Mouse (Mus musculus): ENCODE measurements around the gene Polg2. TPM values are rescaled to one million over a fixed set of nuclear protein-coding genes. Genes with fewer than 3 reads are reported as not detected.

Gene Polg2
- polyA plus RNA-seq, 1 experiment from 2014 or later: 9.8 TPM

DNA sequence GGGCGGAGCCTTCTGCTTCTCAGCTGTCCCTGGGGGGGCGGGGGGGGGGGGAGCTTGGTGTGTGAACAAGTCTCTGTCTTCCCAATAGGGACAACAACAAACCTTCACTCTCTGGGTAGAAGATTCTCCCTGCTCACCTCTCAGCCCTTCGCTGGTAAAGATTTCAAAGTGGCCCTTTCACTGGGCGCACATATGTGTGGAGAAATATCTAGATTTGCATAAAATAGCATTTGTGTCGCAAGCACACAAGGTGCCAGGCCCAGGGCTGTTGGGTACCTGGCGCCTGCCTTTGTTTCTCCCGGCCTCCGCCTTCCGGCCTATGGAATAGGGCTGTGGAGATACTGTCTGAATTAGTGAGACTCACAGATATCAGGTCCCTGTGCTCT, 16.5 kb downstream of the Polg2 start:
- 65% methylated on average over 9 of the region's 9 CpGs for WGBS
- no peak overlapping the region for H3K4me3 ChIP-seq (ENCODE audit: low read depth, low read length)
- ATAC-seq (ENCODE audit: low read depth) (no peak), DNase-seq (ENCODE audit: low spot score) (no peak)
- peaks cover 30% of the 10 kb centered on the region for H3K36me3 ChIP-seq (ENCODE audit: control insufficient read depth, insufficient read depth, low read length)
- H3K4me1 ChIP-seq (ENCODE audit: control insufficient read depth, insufficient read depth, low read length): 0 out of 2 replicates have a peak, but pooled peaks cover 11% of the 10 kb centered on the region
- H3K9me3 ChIP-seq (ENCODE audit: control insufficient read depth, low read length): 0 out of 2 replicates have a peak, but pooled peaks cover 3% of the 10 kb centered on the region
- peak overlapping the region; percentile 69 for H3K27ac ChIP-seq (replicated peaks; ENCODE audit: low read depth, low read length)
- H3K9ac ChIP-seq (ENCODE audit: low read depth, low read length): no peak overlapping the region
- H3K27me3 ChIP-seq (replicated peaks; ENCODE audit: control insufficient read depth, insufficient read depth, low read length): no peaks in the 10 kb centered on the region
- H3K4me2 ChIP-seq (ENCODE audit: low read depth, low read length): no peak overlapping the region

DNA sequence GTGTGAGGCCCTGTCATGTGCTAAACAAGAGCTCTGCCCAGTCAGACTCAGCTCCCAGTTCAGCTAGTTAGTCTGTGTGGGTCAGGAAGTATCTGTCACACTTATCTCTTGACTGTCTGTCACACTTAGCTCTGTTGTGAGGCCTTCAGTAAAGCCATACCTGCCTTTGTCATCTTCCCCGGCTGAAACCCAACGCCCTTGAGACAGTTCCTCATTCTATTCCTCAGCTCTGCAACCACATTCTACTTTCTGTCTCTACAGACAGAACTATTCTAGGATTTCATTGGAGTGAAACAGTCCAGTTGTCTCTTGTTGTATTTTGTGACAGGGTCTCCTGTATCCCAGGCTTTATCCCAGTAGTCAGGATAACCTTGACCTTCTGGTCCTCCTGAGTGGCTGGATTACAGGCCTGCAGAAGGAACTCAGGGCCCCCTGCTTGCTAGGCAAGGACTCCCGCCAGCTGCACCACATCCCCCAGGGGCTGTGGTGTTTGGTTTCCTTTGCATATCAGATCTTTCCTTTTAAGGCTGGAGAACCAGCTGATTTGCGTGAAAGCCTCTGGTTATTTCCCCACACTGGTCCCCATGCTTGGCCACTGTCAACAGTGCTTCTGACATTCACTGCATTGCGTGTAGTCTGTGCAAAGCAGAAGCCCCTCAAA, 17.1 kb downstream of the Polg2 start:
- H3K4me3 ChIP-seq (ENCODE audit: low read depth, low read length): no peak overlapping the region
- no peaks in the 10 kb centered on the region for H3K27me3 ChIP-seq (replicated peaks; ENCODE audit: control insufficient read depth, insufficient read depth, low read length)
- DNase-seq (ENCODE audit: low spot score) (peak; percentile 89), ATAC-seq (ENCODE audit: low read depth) (peak; percentile 86)
- WGBS: 17% methylated on average over 5 of the region's 5 CpGs
- no peak overlapping the region for H3K4me2 ChIP-seq (ENCODE audit: low read depth, low read length)
- no peaks in the 10 kb centered on the region for H3K9me3 ChIP-seq (ENCODE audit: control insufficient read depth, low read length)
- H3K4me1 ChIP-seq (ENCODE audit: control insufficient read depth, insufficient read depth, low read length): 0 out of 2 replicates have a peak, but pooled peaks cover 11% of the 10 kb centered on the region
- H3K36me3 ChIP-seq (ENCODE audit: control insufficient read depth, insufficient read depth, low read length): peaks cover 25% of the 10 kb centered on the region
- peak overlapping the region; percentile 69 for H3K27ac ChIP-seq (replicated peaks; ENCODE audit: low read depth, low read length)
- no peak overlapping the region for H3K9ac ChIP-seq (ENCODE audit: low read depth, low read length)

DNA sequence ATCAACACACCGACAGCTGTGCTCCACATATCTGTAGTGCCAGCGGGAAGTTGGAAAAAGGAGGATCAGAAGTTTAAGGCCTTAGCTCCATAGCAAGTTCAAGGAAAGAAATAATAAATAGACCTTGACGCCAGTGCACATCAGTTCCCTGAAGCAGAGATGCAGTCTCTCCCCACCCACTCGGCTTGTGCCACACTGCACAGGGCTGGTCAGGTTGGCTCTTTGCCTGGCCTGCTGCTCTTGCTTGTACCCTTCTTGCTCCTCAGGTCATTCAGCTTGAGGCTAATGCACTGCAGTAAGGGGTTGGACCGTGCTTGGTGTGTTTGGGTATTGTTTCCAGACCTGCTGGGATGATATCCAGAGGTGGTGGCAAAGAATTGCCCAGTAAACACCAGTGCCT, 18.8 kb downstream of the Polg2 start:
- Histone ChIP-seq H3K27me3 (replicated peaks; ENCODE audit: control insufficient read depth, insufficient read depth, low read length) (no peaks in the 10 kb centered on the region), H3K9me3 (ENCODE audit: control insufficient read depth, low read length) (no peaks in the 10 kb centered on the region), H3K4me3 (ENCODE audit: low read depth, low read length) (no peak overlapping the region), H3K36me3 (ENCODE audit: control insufficient read depth, insufficient read depth, low read length) (0 out of 2 replicates have a peak, but pooled peaks cover 9% of the 10 kb centered on the region), H3K4me2 (ENCODE audit: low read depth, low read length) (no peak overlapping the region), H3K4me1 (ENCODE audit: control insufficient read depth, insufficient read depth, low read length) (0 out of 2 replicates have a peak, but pooled peaks cover 11% of the 10 kb centered on the region), H3K9ac (ENCODE audit: low read depth, low read length) (no peak overlapping the region), H3K27ac (replicated peaks; ENCODE audit: low read depth, low read length) (no peak overlapping the region)
- DNase-seq (ENCODE audit: low spot score) (no peak), ATAC-seq (ENCODE audit: low read depth) (no peak)
- 96% methylated on average over 5 of the region's 5 CpGs for WGBS

DNA sequence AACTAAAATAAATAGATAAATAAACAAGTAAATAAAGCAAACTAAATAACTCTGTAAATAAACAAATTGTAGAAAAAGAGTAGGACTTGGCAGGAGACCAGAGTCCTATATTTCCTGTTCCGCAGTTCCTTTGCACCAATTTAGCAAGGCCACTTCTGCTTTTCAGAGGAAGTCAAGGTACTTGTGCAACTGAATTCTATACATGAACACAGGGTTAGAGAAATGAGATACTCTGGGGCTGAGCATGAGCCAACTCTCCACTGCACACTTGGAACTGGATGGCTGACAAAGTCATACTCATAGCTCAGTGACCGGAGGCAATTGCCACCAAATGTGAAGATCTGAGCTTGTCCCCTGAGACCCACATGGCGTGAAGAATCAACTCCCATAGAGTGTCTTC, 20.3 kb downstream of the Polg2 start:
- whole genome bisulfite sequencing: 93% methylated on average over 3 of the region's 3 CpGs
- Histone ChIP-seq H3K27ac (replicated peaks; ENCODE audit: low read depth, low read length) (no peak overlapping the region), H3K36me3 (ENCODE audit: control insufficient read depth, insufficient read depth, low read length) (no peaks in the 10 kb centered on the region), H3K9me3 (ENCODE audit: control insufficient read depth, low read length) (no peaks in the 10 kb centered on the region), H3K4me1 (ENCODE audit: control insufficient read depth, insufficient read depth, low read length) (0 out of 2 replicates have a peak, but pooled peaks cover 11% of the 10 kb centered on the region), H3K27me3 (replicated peaks; ENCODE audit: control insufficient read depth, insufficient read depth, low read length) (no peaks in the 10 kb centered on the region), H3K4me2 (ENCODE audit: low read depth, low read length) (no peak overlapping the region), H3K4me3 (ENCODE audit: low read depth, low read length) (no peak overlapping the region), H3K9ac (ENCODE audit: low read depth, low read length) (no peak overlapping the region)
- ATAC-seq (ENCODE audit: low read depth) (no peak), DNase-seq (ENCODE audit: low spot score) (no peak)

DNA sequence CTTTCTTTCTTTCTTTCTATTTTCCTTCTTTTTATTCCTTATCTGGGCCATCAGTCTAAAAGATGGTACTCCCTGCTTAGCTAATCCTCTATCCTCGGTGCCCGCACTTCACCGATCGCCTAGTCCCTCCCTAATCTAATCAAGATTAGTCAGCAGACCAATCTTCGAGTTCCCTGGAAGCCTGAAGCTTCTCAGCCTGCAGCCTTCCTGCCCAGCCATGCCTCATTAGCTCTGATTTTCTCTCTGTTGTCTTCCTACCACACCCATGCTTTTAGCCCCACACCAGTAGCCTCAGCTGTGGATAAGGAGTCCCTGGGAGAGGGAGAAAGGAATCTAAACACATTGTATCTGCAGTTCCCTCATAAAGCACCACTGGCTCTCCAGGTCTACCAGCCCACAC, 23.8 kb downstream of the Polg2 start:
- Histone ChIP-seq H3K9ac (ENCODE audit: low read depth, low read length) (no peak overlapping the region), H3K27me3 (replicated peaks; ENCODE audit: control insufficient read depth, insufficient read depth, low read length) (no peaks in the 10 kb centered on the region), H3K36me3 (ENCODE audit: control insufficient read depth, insufficient read depth, low read length) (no peaks in the 10 kb centered on the region), H3K4me3 (ENCODE audit: low read depth, low read length) (no peak overlapping the region), H3K4me2 (ENCODE audit: low read depth, low read length) (no peak overlapping the region), H3K9me3 (ENCODE audit: control insufficient read depth, low read length) (no peaks in the 10 kb centered on the region), H3K27ac (replicated peaks; ENCODE audit: low read depth, low read length) (no peak overlapping the region), H3K4me1 (ENCODE audit: control insufficient read depth, insufficient read depth, low read length) (no peaks in the 10 kb centered on the region)
- DNase-seq (ENCODE audit: low spot score) (no peak), ATAC-seq (ENCODE audit: low read depth) (no peak)
- WGBS: 63% methylated on average over 5 of the region's 5 CpGs

DNA sequence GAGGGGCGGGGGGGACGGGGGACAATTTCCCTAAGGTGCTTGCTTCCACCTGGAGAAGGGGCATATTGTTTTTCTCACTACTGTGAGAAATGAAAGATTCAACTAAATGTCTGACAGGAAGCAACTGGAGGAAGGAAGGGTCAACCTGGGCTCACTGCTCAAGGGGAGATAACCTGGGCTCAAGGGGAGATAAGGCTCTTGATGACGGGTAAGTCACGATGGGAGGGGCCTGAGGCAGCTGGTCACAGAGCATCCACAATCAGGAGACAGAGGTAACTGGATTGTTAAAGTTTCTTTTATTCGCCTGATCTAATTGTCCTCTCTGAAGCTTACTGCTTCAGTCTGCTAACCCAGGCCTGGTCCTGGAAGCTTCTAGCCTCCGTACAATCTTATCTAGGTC, 26.0 kb downstream of the Polg2 start:
- Histone ChIP-seq H3K4me1 (ENCODE audit: control insufficient read depth, insufficient read depth, low read length) (no peaks in the 10 kb centered on the region), H3K9me3 (ENCODE audit: control insufficient read depth, low read length) (no peaks in the 10 kb centered on the region), H3K4me2 (ENCODE audit: low read depth, low read length) (no peak overlapping the region), H3K9ac (ENCODE audit: low read depth, low read length) (no peak overlapping the region), H3K4me3 (ENCODE audit: low read depth, low read length) (no peak overlapping the region), H3K36me3 (ENCODE audit: control insufficient read depth, insufficient read depth, low read length) (no peaks in the 10 kb centered on the region), H3K27ac (replicated peaks; ENCODE audit: low read depth, low read length) (no peak overlapping the region), H3K27me3 (replicated peaks; ENCODE audit: control insufficient read depth, insufficient read depth, low read length) (no peaks in the 10 kb centered on the region)
- WGBS: 91% methylated on average over 6 of the region's 6 CpGs
- DNase-seq (ENCODE audit: low spot score): no peak
- no peak for ATAC-seq (ENCODE audit: low read depth)

DNA sequence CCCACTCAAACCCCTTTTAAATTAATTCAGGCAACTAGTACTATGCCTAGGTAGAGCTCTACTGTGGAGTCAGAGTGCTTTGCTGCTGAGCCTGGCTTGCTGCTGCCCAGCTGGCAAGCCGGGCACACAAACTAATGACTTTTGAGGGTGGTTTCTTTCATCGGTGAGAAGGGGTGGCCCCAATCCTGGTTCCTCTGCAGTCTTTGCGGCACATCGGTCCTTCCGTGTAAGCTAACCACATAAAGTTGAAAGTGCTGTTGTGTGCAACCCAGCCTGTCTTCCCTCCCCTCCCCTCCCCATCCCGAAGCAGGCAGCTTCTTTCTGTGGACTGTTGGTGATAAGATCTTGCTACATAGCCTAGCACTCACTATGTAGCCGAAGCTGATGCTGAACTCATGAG, 27.2 kb downstream of the Polg2 start:
- DNase-seq (ENCODE audit: low spot score): no peak
- no peak for ATAC-seq (ENCODE audit: low read depth)
- no peak overlapping the region for H3K27ac ChIP-seq (replicated peaks; ENCODE audit: low read depth, low read length)

DNA sequence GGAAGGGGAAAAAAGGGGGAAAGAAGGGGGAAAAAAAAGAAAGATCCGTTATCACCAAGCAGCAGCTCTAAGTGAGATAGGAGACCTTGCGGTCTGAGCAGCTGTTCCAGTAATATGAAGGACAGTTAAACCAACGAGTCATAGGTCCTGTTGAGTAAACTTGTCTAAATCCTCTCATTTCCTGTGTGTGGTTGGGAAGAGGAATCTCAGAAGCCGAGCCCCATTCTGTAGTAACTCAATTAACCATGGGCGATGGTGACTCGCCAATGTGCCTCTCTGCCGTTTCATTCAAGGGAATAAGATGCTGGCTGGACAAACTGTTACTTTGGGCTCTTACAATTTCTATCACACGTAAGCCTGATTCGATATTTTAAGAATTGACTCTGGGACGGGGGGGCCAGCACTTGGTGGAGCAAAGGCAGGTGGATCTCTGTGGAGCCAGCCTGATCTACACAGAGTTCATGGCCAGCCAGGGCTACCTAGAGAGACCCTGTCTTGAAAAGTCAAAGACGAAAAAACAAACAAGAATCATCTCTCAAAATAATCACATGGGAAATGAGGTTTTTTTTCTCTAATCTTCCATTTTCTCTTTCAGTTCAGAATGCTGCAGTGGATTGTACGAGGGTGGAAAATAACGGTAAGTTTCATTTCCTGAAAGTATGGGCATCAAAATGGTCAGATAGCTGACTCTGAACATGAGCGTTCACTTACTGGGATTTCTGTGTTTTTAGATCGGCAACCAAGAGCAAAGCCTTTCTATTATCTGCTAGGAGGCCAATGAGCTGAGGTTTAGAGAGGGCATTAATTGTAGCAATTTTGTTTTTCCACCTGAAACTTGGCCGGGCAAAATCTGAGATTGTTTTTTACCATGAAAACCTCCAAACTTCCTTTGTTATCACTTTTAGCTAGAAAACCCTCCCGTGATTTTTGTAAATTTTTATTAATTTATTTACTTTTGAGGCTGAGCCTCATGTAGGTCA, 28.0 kb downstream of the Polg2 start, which contains the start of gene Milr1:
Milr1 (plus strand) TSS at position 188 of the 980 bp plus-strand sequence.
- H3K4me2 ChIP-seq (ENCODE audit: low read depth, low read length): no peak within 1 kb of the TSS
- H3K4me1 ChIP-seq (ENCODE audit: control insufficient read depth, insufficient read depth, low read length): no peaks in the 10 kb centered on the region
- H3K4me3 ChIP-seq (ENCODE audit: low read depth, low read length): no peak within 1 kb of the TSS
- DNase-seq (ENCODE audit: low spot score): no peak
- no peaks in the 10 kb centered on the region for H3K36me3 ChIP-seq (ENCODE audit: control insufficient read depth, insufficient read depth, low read length)
- H3K27me3 ChIP-seq (replicated peaks; ENCODE audit: control insufficient read depth, insufficient read depth, low read length): no peaks in the 10 kb centered on the region
- H3K9ac ChIP-seq (ENCODE audit: low read depth, low read length): no peak within 1 kb of the TSS
- no peak within 1 kb of the TSS for H3K27ac ChIP-seq (replicated peaks; ENCODE audit: low read depth, low read length)
- no peak for ATAC-seq (ENCODE audit: low read depth)
- peaks cover 9% of the 10 kb centered on the region; the same call in 1 of the 2 replicates for H3K9me3 ChIP-seq (ENCODE audit: control insufficient read depth, low read length)
- WGBS: 80% methylated on average over 17 of the region's 17 CpGs

More for the DNA sequence above, 27.2 kb downstream of the Polg2 start:
- no peaks in the 10 kb centered on the region for H3K36me3 ChIP-seq (ENCODE audit: control insufficient read depth, insufficient read depth, low read length)
- H3K4me2 ChIP-seq (ENCODE audit: low read depth, low read length): no peak overlapping the region
- H3K27me3 ChIP-seq (replicated peaks; ENCODE audit: control insufficient read depth, insufficient read depth, low read length): no peaks in the 10 kb centered on the region
- no peak overlapping the region for H3K9ac ChIP-seq (ENCODE audit: low read depth, low read length)
- no peak overlapping the region for H3K4me3 ChIP-seq (ENCODE audit: low read depth, low read length)
- 85% methylated on average over 7 of the region's 7 CpGs for WGBS
- H3K9me3 ChIP-seq (ENCODE audit: control insufficient read depth, low read length): peaks cover 8% of the 10 kb centered on the region; the same call in 1 of the 2 replicates
- no peaks in the 10 kb centered on the region for H3K4me1 ChIP-seq (ENCODE audit: control insufficient read depth, insufficient read depth, low read length)

All from embryonic facial prominence, embryonic 14.5 days (tissue).